Mouse (Mus musculus): ENCODE measurements around the gene Cntnap5a.

GRCm38 (mm10) chr1:115990204-115990603, 305.6 kb downstream of the Cntnap5a start:
- TF ChIP-seq CTCF (conservative IDR thresholded peaks at IDR 0.05 in 1 of 2, IDR thresholded peaks at IDR 0.05 in 1 of 2; ENCODE audit: low read depth in 2 of 2, low read length in 2 of 2) (no peak), MAX (IDR thresholded peaks at IDR 0.05; ENCODE audit: low read length) (no peak), GABPA (IDR thresholded peaks at IDR 0.05; ENCODE audit: insufficient replicate concordance, low read depth, low read length) (no peak), MEF2A (IDR thresholded peaks at IDR 0.05; ENCODE audit: borderline replicate concordance, low read depth, low read length) (no peak), POLR2A (IDR thresholded peaks at IDR 0.05; ENCODE audit: low read depth, low read length) (no peak), ELF1 (IDR thresholded peaks at IDR 0.05; ENCODE audit: low read depth, low read length) (no peak), CHD2 (IDR thresholded peaks at IDR 0.05; ENCODE audit: low read length) (no peak), JUND (conservative IDR thresholded peaks at IDR 0.05; ENCODE audit: low read depth, low read length) (no peak), ZKSCAN1 (IDR thresholded peaks at IDR 0.05; ENCODE audit: borderline replicate concordance, low read depth, low read length) (no peak), ETS1 (conservative IDR thresholded peaks at IDR 0.05; ENCODE audit: low read depth, low read length) (no peak), USF2 (conservative IDR thresholded peaks at IDR 0.05; ENCODE audit: low read depth, low read length) (no peak), RAD21 (IDR thresholded peaks at IDR 0.05; ENCODE audit: low read depth, low read length) (no peak)
